Mouse (Mus musculus): ENCODE results near the gene Mapkap1. TPM values are rescaled to one million over a fixed set of nuclear protein-coding genes. Genes with fewer than 3 reads are reported as not detected.

The Mapkap1 gene
- polyA plus RNA-seq, 1 experiment from 2014 or later, result 93.3 TPM

- peak overlapping the region; percentile 77 for H3K4me2 ChIP-seq
- WGBS, result under 1% methylated on average over 102 of the region's 118 CpGs
- DNase-seq, result peak; percentile 78
- H3K4me1 ChIP-seq (ENCODE audit: insufficient read depth), result 0 out of 2 replicates have a peak, but pooled peaks cover 5% of the 10 kb centered on the region
- no peak for TF ChIP-seq CTCF (IDR thresholded peaks at IDR 0.05; ENCODE audit: low read depth)
- ATAC-seq (ENCODE audit: insufficient read depth), result peak; percentile 16
- H3K36me3 ChIP-seq (ENCODE audit: insufficient read depth), result no peaks in the 10 kb centered on the region
- H3K27ac ChIP-seq (ENCODE audit: low read depth), result peak overlapping the region; percentile 99
- H3K9me3 ChIP-seq (ENCODE audit: low read depth, low read length), result no peaks in the 10 kb centered on the region
- peak overlapping the region; percentile 95 for H3K9ac ChIP-seq
- peak overlapping the region; percentile 95 for H3K4me3 ChIP-seq (ENCODE audit: low read depth, low read length)
- 0 out of 2 replicates have a peak, but pooled peaks cover 2% of the 10 kb centered on the region for H3K27me3 ChIP-seq (ENCODE audit: insufficient read depth, low read length)
Measured at GRCm38 (mm10) chr2:34371441-34372304, 34.9 kb upstream of the Mapkap1 start.

DNA sequence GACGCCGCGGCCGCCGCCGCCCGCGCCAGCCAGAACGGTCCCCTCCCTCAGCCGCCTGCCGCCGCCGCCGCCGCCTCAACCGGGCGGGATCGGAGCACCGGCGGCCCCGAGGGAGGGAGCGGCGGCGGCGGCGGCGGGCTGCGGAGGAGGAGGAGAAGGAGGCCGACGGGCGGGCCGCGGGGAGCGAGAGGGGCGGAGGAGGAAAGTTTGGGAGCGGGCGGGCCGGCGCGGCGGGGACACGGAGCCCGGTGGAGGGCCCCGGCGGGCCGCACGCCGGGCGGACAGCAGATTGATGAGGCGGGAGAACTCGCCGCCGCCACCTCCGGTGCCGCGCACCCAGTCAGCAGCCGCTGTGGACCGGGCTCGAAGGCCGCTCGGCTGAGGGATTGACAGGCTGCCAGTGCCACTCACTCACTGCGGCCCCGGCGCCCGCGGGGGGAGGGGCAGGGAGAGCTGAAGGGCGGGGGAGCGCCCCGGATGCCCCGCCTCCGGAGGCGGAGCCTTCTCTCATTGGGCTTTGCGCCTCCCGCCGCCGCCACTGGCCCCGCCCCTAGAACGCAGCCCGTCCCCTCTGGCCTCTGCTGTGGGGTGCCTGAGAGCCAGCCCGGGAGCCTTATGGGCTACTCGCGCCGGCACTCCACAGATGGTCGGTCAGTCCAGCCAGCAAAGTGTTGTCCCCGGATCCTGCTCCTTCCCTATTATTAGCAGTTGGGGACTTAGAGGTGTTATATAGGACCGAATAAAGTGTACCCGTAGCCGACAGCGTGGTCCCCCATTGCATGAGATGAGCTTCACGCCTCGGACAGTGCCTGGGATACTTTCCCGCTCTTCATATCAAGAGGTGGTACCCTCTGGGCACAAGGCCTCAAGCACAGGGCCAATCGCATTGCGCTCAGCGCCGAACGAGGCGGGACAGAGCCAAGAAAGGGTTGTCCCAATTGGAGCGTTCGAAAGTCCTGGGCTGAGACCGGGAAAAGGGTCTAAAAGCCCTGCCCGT lies 34.0 kb upstream of the Mapkap1 start, which contains the start of gene Pbx3:
Pbx3 (minus strand) TSS at position 838 of the 997 bp plus-strand sequence.
- DNase-seq (peak; percentile 98), ATAC-seq (ENCODE audit: insufficient read depth) (peak; percentile 94)
- H3K27ac ChIP-seq (ENCODE audit: low read depth), result peak within 1 kb of the TSS; percentile 99
- H3K4me2 ChIP-seq, result peak within 1 kb of the TSS; percentile 77
- WGBS, result under 1% methylated on average over 73 of the region's 102 CpGs
- peak within 1 kb of the TSS; percentile 95 for H3K4me3 ChIP-seq (ENCODE audit: low read depth, low read length)
- no peak for TF ChIP-seq CTCF (IDR thresholded peaks at IDR 0.05; ENCODE audit: low read depth)
- 0 out of 2 replicates have a peak, but pooled peaks cover 5% of the 10 kb centered on the region for H3K4me1 ChIP-seq (ENCODE audit: insufficient read depth)
- 0 out of 2 replicates have a peak, but pooled peaks cover 2% of the 10 kb centered on the region for H3K27me3 ChIP-seq (ENCODE audit: insufficient read depth, low read length)
- H3K9me3 ChIP-seq (ENCODE audit: low read depth, low read length), result no peaks in the 10 kb centered on the region
- no peaks in the 10 kb centered on the region for H3K36me3 ChIP-seq (ENCODE audit: insufficient read depth)
- peak within 1 kb of the TSS; percentile 95 for H3K9ac ChIP-seq

DNA sequence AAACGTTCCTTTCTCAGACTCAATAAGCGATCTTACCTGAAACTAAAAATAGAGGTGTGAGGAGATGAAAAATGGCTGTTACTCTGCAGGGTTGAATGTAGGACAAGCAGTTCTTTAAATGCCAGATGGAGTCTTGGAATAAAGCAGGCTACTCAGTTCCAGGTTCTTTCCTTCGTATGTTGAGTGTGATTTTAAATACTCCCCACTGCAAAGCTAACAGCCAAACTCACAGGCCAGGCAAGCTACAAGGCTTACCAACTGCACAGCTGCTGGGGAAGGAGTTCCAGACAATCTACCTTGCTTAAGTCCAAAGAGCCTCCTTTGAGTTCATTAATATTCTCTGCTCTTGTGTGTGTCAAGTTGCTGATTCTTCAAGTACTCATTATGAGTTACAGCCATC lies 32.7 kb upstream of the Mapkap1 start:
- no peak for DNase-seq
- 0 out of 2 replicates have a peak, but pooled peaks cover under 1% of the 10 kb centered on the region for H3K4me1 ChIP-seq (ENCODE audit: insufficient read depth)
- 0 out of 2 replicates have a peak, but pooled peaks cover 2% of the 10 kb centered on the region for H3K27me3 ChIP-seq (ENCODE audit: insufficient read depth, low read length)
- no peak for TF ChIP-seq CTCF (IDR thresholded peaks at IDR 0.05; ENCODE audit: low read depth)
- no peak for ATAC-seq (ENCODE audit: insufficient read depth)
- H3K4me2 ChIP-seq, result peak overlapping the region; percentile 77
- H3K27ac ChIP-seq (ENCODE audit: low read depth), result no peak overlapping the region
- H3K9ac ChIP-seq, result no peak overlapping the region; the same call in 1 of the 2 replicates
- H3K9me3 ChIP-seq (ENCODE audit: low read depth, low read length), result no peaks in the 10 kb centered on the region
- no peaks in the 10 kb centered on the region for H3K36me3 ChIP-seq (ENCODE audit: insufficient read depth)
- WGBS, result 36% methylated on average over 3 of the region's 3 CpGs
- H3K4me3 ChIP-seq (ENCODE audit: low read depth, low read length), result peak overlapping the region; percentile 95; the same call in 1 of the 2 replicates

DNA sequence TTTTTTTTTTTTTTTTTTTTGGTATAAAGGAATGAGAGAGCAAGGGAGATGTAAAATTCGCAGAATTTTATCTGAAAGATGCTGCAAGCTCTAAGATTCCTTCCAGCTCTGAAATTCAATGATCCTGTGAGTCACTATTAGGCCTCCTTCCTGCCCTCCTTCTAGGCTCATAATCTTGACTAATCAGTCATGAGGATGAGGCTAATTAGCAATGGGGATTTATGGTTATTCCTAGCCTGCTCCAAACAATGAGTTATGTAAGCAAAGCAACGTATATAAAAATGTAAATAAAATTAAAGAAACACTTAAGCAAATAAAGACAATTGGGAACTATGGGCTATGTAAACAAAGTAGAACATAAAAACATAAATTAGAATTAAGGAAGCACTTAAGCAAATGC lies 32.2 kb upstream of the Mapkap1 start:
- Histone ChIP-seq H3K9ac (no peak overlapping the region), H3K4me1 (ENCODE audit: insufficient read depth) (no peaks in the 10 kb centered on the region), H3K27ac (ENCODE audit: low read depth) (no peak overlapping the region), H3K9me3 (ENCODE audit: low read depth, low read length) (no peaks in the 10 kb centered on the region), H3K27me3 (ENCODE audit: insufficient read depth, low read length) (0 out of 2 replicates have a peak, but pooled peaks cover 2% of the 10 kb centered on the region), H3K36me3 (ENCODE audit: insufficient read depth) (no peaks in the 10 kb centered on the region), H3K4me3 (ENCODE audit: low read depth, low read length) (no peak overlapping the region), H3K4me2 (no peak overlapping the region)
- TF ChIP-seq CTCF (IDR thresholded peaks at IDR 0.05; ENCODE audit: low read depth), result no peak
- no peak for DNase-seq
- WGBS, result 69% methylated on average over 2 of the region's 2 CpGs
- ATAC-seq (ENCODE audit: insufficient read depth), result no peak

GRCm38 (mm10) chr2:34378930-34379329 lies 27.6 kb upstream of the Mapkap1 start:
- no peak overlapping the region for H3K27ac ChIP-seq (ENCODE audit: low read depth)
- no peak for TF ChIP-seq CTCF (IDR thresholded peaks at IDR 0.05; ENCODE audit: low read depth)
- DNase-seq (no peak), ATAC-seq (ENCODE audit: insufficient read depth) (no peak)
- H3K36me3 ChIP-seq (ENCODE audit: insufficient read depth), result no peaks in the 10 kb centered on the region
- 79% methylated on average over 2 of the region's 2 CpGs for WGBS
- H3K9ac ChIP-seq, result no peak overlapping the region
- H3K4me3 ChIP-seq (ENCODE audit: low read depth, low read length), result no peak overlapping the region
- no peak overlapping the region for H3K4me2 ChIP-seq
- H3K4me1 ChIP-seq (ENCODE audit: insufficient read depth), result no peaks in the 10 kb centered on the region
- no peaks in the 10 kb centered on the region for H3K9me3 ChIP-seq (ENCODE audit: low read depth, low read length)
- H3K27me3 ChIP-seq (ENCODE audit: insufficient read depth, low read length), result 0 out of 2 replicates have a peak, but pooled peaks cover 2% of the 10 kb centered on the region

DNA sequence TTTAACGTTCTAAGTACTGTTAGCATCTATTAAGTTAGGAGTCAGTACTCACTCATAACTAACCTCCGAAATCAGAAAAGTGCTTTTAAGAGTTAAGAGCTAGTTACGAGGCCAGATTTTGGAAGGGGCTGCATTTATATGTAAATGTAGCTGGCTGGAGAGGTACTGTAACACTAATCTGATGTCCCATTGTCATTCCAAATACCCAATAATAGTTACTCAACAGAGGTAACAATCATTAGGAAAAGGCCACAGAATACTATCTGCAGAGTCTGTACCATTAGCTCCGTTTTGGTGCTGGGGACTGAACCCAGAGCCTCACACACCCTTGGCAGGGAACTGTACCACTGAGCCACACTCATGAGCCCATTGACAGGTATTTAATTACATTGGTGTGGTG lies 7.0 kb upstream of the Mapkap1 start:
- no peak overlapping the region for H3K27ac ChIP-seq (ENCODE audit: low read depth)
- no peaks in the 10 kb centered on the region for H3K9me3 ChIP-seq (ENCODE audit: low read depth, low read length)
- ATAC-seq (ENCODE audit: insufficient read depth) (no peak), DNase-seq (no peak)
- TF ChIP-seq CTCF (IDR thresholded peaks at IDR 0.05; ENCODE audit: low read depth), result no peak
- no peaks in the 10 kb centered on the region for H3K4me1 ChIP-seq (ENCODE audit: insufficient read depth)
- H3K36me3 ChIP-seq (ENCODE audit: insufficient read depth), result no peaks in the 10 kb centered on the region
- H3K27me3 ChIP-seq (ENCODE audit: insufficient read depth, low read length), result no peaks in the 10 kb centered on the region
- WGBS, result 61% methylated on average over 4 of the region's 4 CpGs
- H3K9ac ChIP-seq, result no peak overlapping the region
- H3K4me3 ChIP-seq (ENCODE audit: low read depth, low read length), result no peak overlapping the region
- H3K4me2 ChIP-seq, result no peak overlapping the region

All from lung, embryonic 14.5 days (tissue).